Mouse (Mus musculus): ENCODE results near the gene Atrx.
"Not testable (repeated sequence)": the region's sequence is repeated elsewhere in the genome, so short reads cannot be mapped to it uniquely, and the experiment has no call there.

Gene Atrx

GRCm38 (mm10) chrX:105928861-105929477 lies at the start of gene Atrx:
Atrx (minus strand) TSS chrX:105929403.
- DNase-seq = peak; percentile 70

- DNase-seq = not testable (repeated sequence)
Measured at GRCm38 (mm10) chrX:105957091-105957490, 27.9 kb upstream of the Atrx start.

- peak; percentile 6 for DNase-seq
Measured at GRCm38 (mm10) chrX:105953999-105954398, 24.8 kb upstream of the Atrx start.

GRCm38 (mm10) chrX:105946357-105946756 lies 17.2 kb upstream of the Atrx start:
- DNase-seq = no peak

GRCm38 (mm10) chrX:105939245-105939644 lies 10.0 kb upstream of the Atrx start:
- DNase-seq = no peak

GRCm38 (mm10) chrX:105937736-105938135 lies 8.5 kb upstream of the Atrx start:
- no peak for DNase-seq

GRCm38 (mm10) chrX:105934341-105934740 lies 5.1 kb upstream of the Atrx start:
- no peak for DNase-seq

- DNase-seq = no peak
Measured at GRCm38 (mm10) chrX:105929478-105930038, 355 bp upstream of the Atrx start.

GRCm38 (mm10) chrX:105927941-105928860 lies 1.0 kb downstream of the Atrx start:
- DNase-seq = peak; percentile 51

- DNase-seq = no peak
Measured at GRCm38 (mm10) chrX:105926121-105926735, 3.0 kb downstream of the Atrx start.

- DNase-seq = no peak
Measured at GRCm38 (mm10) chrX:105924326-105925070, 4.7 kb downstream of the Atrx start.

GRCm38 (mm10) chrX:105923896-105924295 lies 5.3 kb downstream of the Atrx start:
- no peak for DNase-seq

GRCm38 (mm10) chrX:105922986-105923385 lies 6.2 kb downstream of the Atrx start:
- not testable (repeated sequence) for DNase-seq

- no peak for DNase-seq
Measured at GRCm38 (mm10) chrX:105921421-105921820, 7.8 kb downstream of the Atrx start.

GRCm38 (mm10) chrX:105911728-105912127 lies 17.5 kb downstream of the Atrx start:
- no peak for DNase-seq

- DNase-seq = no peak
Measured at GRCm38 (mm10) chrX:105901611-105902010, 27.6 kb downstream of the Atrx start.

- no peak for DNase-seq
Measured at GRCm38 (mm10) chrX:105886921-105887320, 42.3 kb downstream of the Atrx start.

- no peak for DNase-seq
Measured at GRCm38 (mm10) chrX:105864367-105864766, 64.8 kb downstream of the Atrx start.

- no peak for DNase-seq
Measured at GRCm38 (mm10) chrX:105824462-105824861, 104.7 kb downstream of the Atrx start.

- no peak for DNase-seq
Measured at GRCm38 (mm10) chrX:105794806-105795403, 134.3 kb downstream of the Atrx start.

- no peak for DNase-seq
Measured at GRCm38 (mm10) chrX:105773281-105773680, 155.9 kb downstream of the Atrx start.

GRCm38 (mm10) chrX:105767932-105768331 lies 161.3 kb downstream of the Atrx start:
- no peak for DNase-seq

Data from cerebellum, adult 11 months (tissue).